ENCODE assay signal across 22 mouse cellular contexts in genomic region chr8:105788927-105789326, GRCm38 (mm10). TPM values are rescaled to one million over a fixed set of nuclear protein-coding genes. Genes with fewer than 3 reads are reported as not detected.
DNase-seq lines count a peak whose midpoint lies in the region; ATAC-seq lines count a peak whose summit lies in the region.
"Had no signal": no experiment of that assay in that cellular context is flagged by ENCODE, and none has a peak within 500 bp of the region (broad histone marks: within the 10 kb centered on the region; RNA-seq: fewer than 3 reads in every experiment).

No protein-coding gene starts in this region.

- DNase-seq in heart, adult 9 months (ENCODE audit: low spot score in 2 of 2), result no peak
- peak; percentile 91 for DNase-seq in thymus, postnatal 0 days (ENCODE audit: low spot score)
- no peak for DNase-seq in right cerebral cortex, postnatal 10 days (ENCODE audit: low spot score in 2 of 2)
- DNase-seq in left cerebral cortex, postnatal 10 days (ENCODE audit: extremely low spot score in 1 of 2, low spot score in 2 of 2), result no peak
- no peak for DNase-seq in forebrain, embryonic 10.5 days (ENCODE audit: extremely low spot score, low spot score)
- DNase-seq: cerebellum, adult 9-11 months had no signal

- H3K36me3 ChIP-seq in heart, embryonic 15.5 days, result 0 out of 2 replicates have a peak, but pooled peaks cover 10% of the 10 kb centered on the region
- H3K36me3 ChIP-seq in megakaryocyte, embryonic 14.5 days (replicated peaks; ENCODE audit: low read length), result peaks cover 95% of the 10 kb centered on the region
- H3K36me3 ChIP-seq in forebrain, embryonic 10.5 days (replicated peaks), result peaks cover 38% of the 10 kb centered on the region
- H3K36me3 ChIP-seq: midbrain, embryonic 15.5 days had no signal

- H3K9me3 ChIP-seq in heart, embryonic 15.5 days (replicated peaks), result no peaks in the 10 kb centered on the region
- no peaks in the 10 kb centered on the region for H3K9me3 ChIP-seq in megakaryocyte, embryonic 14.5 days
- no peaks in the 10 kb centered on the region for H3K9me3 ChIP-seq in forebrain, embryonic 10.5 days
- H3K9me3 ChIP-seq: heart, embryonic 12.5 days; hindbrain, embryonic 15.5 days; kidney, embryonic 15.5 days; limb, embryonic 15.5 days; lung, embryonic 15.5 days; midbrain, embryonic 15.5 days had no signal

- peaks cover 6% of the 10 kb centered on the region; the same call in 1 of the 2 replicates for H3K27me3 ChIP-seq in heart, embryonic 15.5 days
- H3K27me3 ChIP-seq in megakaryocyte, embryonic 14.5 days (replicated peaks), result no peaks in the 10 kb centered on the region
- no peaks in the 10 kb centered on the region for H3K27me3 ChIP-seq in forebrain, embryonic 10.5 days (ENCODE audit: poor library complexity, severe bottlenecking)
- H3K27me3 ChIP-seq: CH12.LX; heart, embryonic 12.5 days; hindbrain, embryonic 15.5 days; kidney, embryonic 15.5 days; limb, embryonic 15.5 days; lung, embryonic 15.5 days; midbrain, embryonic 15.5 days had no signal

- no peak overlapping the region for H3K27ac ChIP-seq in heart, embryonic 15.5 days
- no peak overlapping the region for H3K27ac ChIP-seq in forebrain, embryonic 10.5 days
- H3K27ac ChIP-seq: hindbrain, embryonic 15.5 days; kidney, embryonic 15.5 days; limb, embryonic 15.5 days; lung, embryonic 15.5 days; midbrain, embryonic 15.5 days had no signal

- no peak overlapping the region for H3K4me2 ChIP-seq in heart, embryonic 15.5 days
- H3K4me2 ChIP-seq: heart, embryonic 12.5 days; hindbrain, embryonic 15.5 days; kidney, embryonic 15.5 days; limb, embryonic 15.5 days; lung, embryonic 15.5 days; midbrain, embryonic 15.5 days had no signal

- no peak overlapping the region for H3K4me3 ChIP-seq in heart, embryonic 15.5 days
- H3K4me3 ChIP-seq in megakaryocyte, embryonic 14.5 days (replicated peaks), result peak overlapping the region; percentile 25
- no peak overlapping the region for H3K4me3 ChIP-seq in forebrain, embryonic 10.5 days
- H3K4me3 ChIP-seq: heart, embryonic 12.5 days; hindbrain, embryonic 15.5 days; kidney, embryonic 15.5 days; limb, embryonic 15.5 days; lung, embryonic 15.5 days; midbrain, embryonic 15.5 days had no signal

- H3K9ac ChIP-seq in heart, embryonic 15.5 days, result no peak overlapping the region
- H3K9ac ChIP-seq: heart, embryonic 12.5 days; hindbrain, embryonic 15.5 days; kidney, embryonic 15.5 days; limb, embryonic 15.5 days; lung, embryonic 15.5 days; midbrain, embryonic 15.5 days had no signal

- H3K4me1 ChIP-seq in heart, embryonic 15.5 days (replicated peaks), result no peaks in the 10 kb centered on the region
- peaks cover 90% of the 10 kb centered on the region for H3K4me1 ChIP-seq in megakaryocyte, embryonic 14.5 days
- peaks cover 6% of the 10 kb centered on the region for H3K4me1 ChIP-seq in forebrain, embryonic 10.5 days
- H3K4me1 ChIP-seq: hindbrain, embryonic 15.5 days; lung, embryonic 15.5 days; midbrain, embryonic 15.5 days had no signal

- 58% methylated on average over 4 of the region's 4 CpGs for WGBS in heart, embryonic 15.5 days
- 78% methylated on average over 4 of the region's 4 CpGs for WGBS in forebrain, embryonic 10.5 days

- ATAC-seq in heart, embryonic 15.5 days (replicated peaks; ENCODE audit: insufficient number of reproducible peaks, insufficient read depth, low FRiP score, low read depth), result peak; percentile 53; the same call in 1 of the 2 replicates
- peak; percentile 65 for ATAC-seq in CD4-positive, CD25-positive, alpha-beta regulatory T cell, adult 4 months
- ATAC-seq: forebrain, embryonic 16.5 days; intestine, embryonic 16.5 days; midbrain, embryonic 15.5 days had no signal

- intact Hi-C loops in left cerebral cortex, postnatal 10 days (cut with DNase I), result no loop called here

RNA-seq across cellular contexts. Expression of gene Gfod2, which starts 30.5 kb away (rescaled TPM):
- 9.4 and 10.1 TPM in 2 replicates for polyA plus RNA-seq in heart, embryonic 15.5 days (2015; fragmentation: Nextera tagmentation; extraction: Ambion mirVana)
- polyA plus RNA-seq in CD4-positive, CD25-positive, alpha-beta regulatory T cell, adult 4 months (2017; shearing (Covaris generic)), result 1 to 10 TPM; 2.6 to 3.7 TPM
- 3.0 and 9.7 TPM in 2 replicates for polyA plus RNA-seq in megakaryocyte, embryonic 14.5 days (2012; ENCODE audit: insufficient read depth, low replicate concordance)
- 9.0 and 11.3 TPM in 2 replicates for polyA plus RNA-seq in thymus, postnatal 0 days (2015; fragmentation: Nextera tagmentation; extraction: Ambion mirVana)
- 10 to 100 TPM; 26.3 to 36.3 TPM for total RNA-seq in left cerebral cortex, postnatal 10 days (2021)
- polyA plus RNA-seq in forebrain, embryonic 10.5 days (2016; fragmentation: Nextera tagmentation; extraction: Ambion mirVana), result 32.7 and 38.3 TPM in 2 replicates

RNA-seq across cellular contexts. Expression of gene Ranbp10, which starts 38.2 kb away (rescaled TPM):
- polyA plus RNA-seq in heart, embryonic 15.5 days (2015; fragmentation: Nextera tagmentation; extraction: Ambion mirVana), result 8.1 and 11.0 TPM in 2 replicates
- polyA plus RNA-seq in CD4-positive, CD25-positive, alpha-beta regulatory T cell, adult 4 months (2017; shearing (Covaris generic)), result 1 to 10 TPM; 7.6 to 10.0 TPM
- 10.3 and 11.1 TPM in 2 replicates for polyA plus RNA-seq in megakaryocyte, embryonic 14.5 days (2012; ENCODE audit: insufficient read depth, low replicate concordance)
- 8.4 and 9.9 TPM in 2 replicates for polyA plus RNA-seq in thymus, postnatal 0 days (2015; fragmentation: Nextera tagmentation; extraction: Ambion mirVana)
- 10 to 100 TPM; 23.0 to 23.7 TPM for total RNA-seq in left cerebral cortex, postnatal 10 days (2021)
- polyA plus RNA-seq in forebrain, embryonic 10.5 days (2016; fragmentation: Nextera tagmentation; extraction: Ambion mirVana), result 9.5 and 11.1 TPM in 2 replicates

RNA-seq across cellular contexts. Expression of gene Tsnaxip1, which starts 38.6 kb away (rescaled TPM):
- 0.06 and 0.29 TPM in 2 replicates for polyA plus RNA-seq in heart, embryonic 15.5 days (2015; fragmentation: Nextera tagmentation; extraction: Ambion mirVana)
- polyA plus RNA-seq in CD4-positive, CD25-positive, alpha-beta regulatory T cell, adult 4 months (2017; shearing (Covaris generic)), result under 1 TPM in 1 of 2 experiments, not detected in 1; 0.19 TPM
- not detected in 2 replicates for polyA plus RNA-seq in megakaryocyte, embryonic 14.5 days (2012; ENCODE audit: insufficient read depth, low replicate concordance)
- 0.10 and 0.18 TPM in 2 replicates for polyA plus RNA-seq in thymus, postnatal 0 days (2015; fragmentation: Nextera tagmentation; extraction: Ambion mirVana)
- total RNA-seq in left cerebral cortex, postnatal 10 days (2021), result not detected
- 0.06 and 0.07 TPM in 2 replicates for polyA plus RNA-seq in forebrain, embryonic 10.5 days (2016; fragmentation: Nextera tagmentation; extraction: Ambion mirVana)
- total RNA-seq: gastrocnemius, adult 18-20 months; heart, postnatal 36 days; left cerebral cortex, postnatal 36 days; MEL had no signal
- polyA plus RNA-seq: intestine, embryonic 16.5 days had no signal
